Mouse (Mus musculus) cerebellum, postnatal 4 days (tissue): ENCODE data around the gene Zfp119b.
A peak's percentile ranks its signal among the peaks of the same experiment; 100 is the strongest.

Source experiments
- DNase-seq, 2 experiments: peaks; one replicate each; pipeline ENCODE4 v3.0.0; 2022; ENCODE audit warnings: low spot score in 2 of 2, mixed read lengths in 1 of 2

Gene Zfp119b

DNA sequence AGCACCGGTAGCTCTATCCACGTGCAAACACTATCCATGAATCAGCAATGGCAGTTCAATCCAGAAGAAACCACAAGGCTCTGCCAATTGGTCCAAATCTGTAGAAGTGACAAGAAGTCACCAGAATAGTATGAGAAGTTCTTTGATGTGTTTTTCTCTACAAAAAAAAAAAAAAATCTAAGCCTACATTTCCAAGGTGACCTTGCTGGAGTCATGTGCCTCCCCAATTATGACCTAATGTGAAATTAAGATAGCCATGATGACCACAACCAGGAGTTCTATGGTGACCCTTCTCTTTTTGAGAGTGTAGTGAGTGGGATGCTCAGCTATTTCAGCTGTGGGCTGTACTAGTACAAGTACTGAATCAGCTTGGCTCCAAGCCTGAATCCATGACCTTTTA, at the start of gene Zfp119b:
Gene Zfp119b (minus strand): TSS at position 101 of the 400 bp plus-strand sequence.
- no peak for DNase-seq

DNA sequence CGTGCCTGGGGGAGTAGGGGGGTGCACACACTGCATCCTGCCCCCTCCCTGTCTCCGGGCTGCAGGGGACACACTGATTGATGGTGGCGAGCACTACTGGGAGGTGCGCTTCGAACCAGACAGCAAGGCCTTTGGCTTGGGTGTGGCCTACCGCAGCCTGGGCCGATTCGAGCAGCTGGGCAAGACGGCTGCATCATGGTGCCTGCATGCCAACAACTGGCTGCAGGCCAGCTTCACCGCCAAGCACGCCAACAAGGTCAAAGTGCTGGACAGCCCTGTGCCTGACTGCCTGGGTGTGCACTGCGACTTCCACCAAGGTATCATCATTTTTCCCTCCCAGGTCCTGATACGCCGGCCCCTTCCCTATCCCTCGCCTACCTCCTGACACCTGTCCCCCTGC, 46.7 kb upstream of the Zfp119b start:
- no peak for DNase-seq

DNA sequence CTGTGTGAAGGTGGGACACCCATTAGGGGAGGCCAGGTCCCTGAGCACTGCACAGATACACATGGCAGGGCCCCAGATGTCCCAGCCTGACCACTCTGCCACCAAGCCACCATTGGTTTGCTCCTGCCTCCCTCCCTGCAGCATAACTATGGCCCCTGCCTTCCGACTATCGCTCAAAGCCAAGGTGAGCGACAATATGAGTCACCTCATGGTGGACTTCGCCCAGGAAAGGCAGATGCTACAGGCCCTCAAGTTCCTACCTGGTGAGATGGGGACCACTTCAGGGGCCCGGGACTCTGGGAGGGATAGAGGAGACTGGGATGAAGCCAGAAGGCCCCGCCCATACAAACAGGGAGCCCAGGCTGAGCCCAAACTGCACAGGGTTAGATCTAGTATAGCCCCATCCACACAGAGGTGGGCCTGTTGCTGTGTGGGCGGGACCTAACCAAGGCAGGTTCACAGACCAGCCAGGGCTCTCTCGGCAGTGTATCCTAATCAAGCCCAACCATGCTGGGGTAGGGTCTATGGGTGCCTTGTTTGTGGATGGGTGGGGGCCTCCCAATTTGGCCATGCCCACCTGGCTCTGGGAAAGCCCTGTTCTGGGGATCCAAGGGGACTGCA, 41.1 kb upstream of the Zfp119b start:
- no peak for DNase-seq

DNA sequence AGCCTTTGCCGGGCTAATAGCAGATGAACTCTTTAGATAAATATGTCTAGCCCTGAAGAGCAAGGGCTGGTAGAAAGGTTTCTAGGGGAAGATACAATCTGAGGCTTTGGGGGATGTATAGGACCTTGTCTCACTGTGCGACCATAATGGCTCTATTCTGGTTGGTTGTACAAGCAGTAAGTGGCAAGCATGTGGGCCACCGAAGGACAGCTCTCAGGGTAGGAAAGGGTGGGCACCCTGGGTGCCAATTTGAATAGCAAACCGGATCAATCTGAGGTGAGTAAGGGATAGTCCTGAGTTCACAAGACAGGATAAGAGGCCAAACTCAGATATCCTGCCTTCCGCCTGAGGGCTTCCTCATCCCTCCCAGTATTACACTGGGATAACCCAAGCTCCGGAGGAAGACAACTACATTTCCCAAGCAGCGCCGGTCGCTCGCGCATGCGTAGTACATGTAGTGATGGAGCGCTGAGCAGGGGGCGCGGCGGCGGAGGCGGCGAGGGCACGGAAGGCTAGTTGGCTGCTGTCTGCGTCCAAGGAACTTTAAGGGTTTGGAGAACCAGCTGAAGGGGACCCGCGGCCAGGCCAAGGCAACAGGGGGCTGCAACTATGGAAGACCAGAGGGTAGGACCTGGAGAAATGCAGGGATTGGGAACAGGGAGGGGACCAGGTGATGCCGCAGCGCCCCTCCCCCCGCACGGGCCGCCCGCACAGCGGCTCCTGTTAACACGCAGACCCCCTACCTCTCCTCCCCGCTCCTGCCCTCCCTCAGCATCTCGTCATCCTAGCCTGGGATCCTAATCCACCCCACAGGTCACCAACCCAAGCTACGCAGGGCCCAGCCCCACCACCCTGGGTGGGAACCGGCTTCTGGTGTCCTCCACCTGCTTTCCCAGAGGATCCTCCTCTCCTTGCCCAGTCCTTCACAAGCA, 37.0 kb upstream of the Zfp119b start, which contains the start of gene Fsd1:
Gene Fsd1 (plus strand): TSS at position 480 of the 932 bp plus-strand sequence.
- peak; percentile 67 to 79 for DNase-seq

DNA sequence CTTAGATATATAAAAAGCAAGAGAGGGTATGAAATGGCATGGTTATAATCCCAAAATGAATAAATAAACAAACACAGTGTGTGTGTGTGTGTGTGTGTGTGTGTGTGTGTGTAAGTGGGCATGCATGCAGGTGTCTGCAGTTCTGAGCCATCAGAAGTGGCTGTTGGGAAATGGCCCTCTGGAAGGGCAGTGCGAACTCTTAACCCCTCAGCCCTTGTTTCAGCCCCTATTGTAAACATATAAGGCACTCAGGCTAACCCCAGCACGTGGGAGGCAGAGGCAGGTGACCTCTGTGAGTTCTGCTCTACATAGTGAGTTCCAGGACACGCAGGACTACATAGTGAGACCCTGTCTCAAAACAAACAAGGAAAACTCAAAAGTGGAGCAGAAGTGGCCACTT, 28.0 kb upstream of the Zfp119b start:
- DNase-seq: no peak

DNA sequence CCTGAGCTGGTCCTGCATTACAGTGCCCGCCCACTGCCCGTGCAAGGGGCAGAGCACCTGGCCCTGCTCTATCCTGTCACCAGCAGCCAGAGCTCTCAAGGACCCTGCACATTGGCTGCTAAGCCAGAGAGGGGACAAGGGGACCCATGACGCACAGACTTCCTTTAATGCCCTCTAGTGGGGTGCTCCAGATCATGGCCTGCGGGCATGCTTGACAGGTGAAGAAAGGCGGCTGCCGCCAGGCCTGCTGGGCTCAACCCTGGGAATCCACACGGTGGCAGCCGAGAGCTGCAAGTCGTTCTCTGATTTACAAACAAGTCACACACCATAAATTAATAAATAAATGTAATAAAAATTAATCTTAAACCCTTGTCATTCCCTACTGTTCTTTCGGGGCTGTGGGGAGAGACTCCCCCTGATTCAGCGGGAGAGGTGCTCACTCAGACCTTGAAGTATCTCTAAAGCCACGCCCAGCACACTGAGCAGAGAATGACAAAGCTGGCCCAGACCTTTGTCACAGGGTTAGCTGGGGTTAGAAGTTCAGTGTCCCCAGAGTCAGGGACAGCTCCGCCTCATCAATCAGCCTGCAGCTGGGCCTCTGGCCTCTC, 27.1 kb upstream of the Zfp119b start:
- DNase-seq: peak; percentile 70 to 85

DNA sequence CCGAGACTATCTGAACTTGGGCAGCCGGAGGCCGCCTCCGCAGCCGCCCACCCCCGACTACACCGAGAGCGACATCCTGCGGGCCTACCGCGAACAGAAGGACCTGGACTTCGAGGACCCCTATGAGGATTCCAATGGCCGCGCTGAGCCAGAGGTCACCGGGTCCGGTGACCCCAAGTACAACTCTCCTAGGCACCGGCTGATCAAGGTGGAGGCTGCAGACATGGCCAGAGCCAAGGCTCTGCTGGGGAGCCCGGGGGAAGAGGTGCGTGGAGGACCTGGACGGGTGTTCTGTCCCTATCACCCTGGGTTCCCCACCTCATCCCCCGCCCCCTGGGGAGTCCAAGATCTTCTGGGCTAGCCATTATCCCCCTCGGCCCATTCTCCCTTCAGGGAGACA, 22.2 kb upstream of the Zfp119b start:
- no peak for DNase-seq

DNA sequence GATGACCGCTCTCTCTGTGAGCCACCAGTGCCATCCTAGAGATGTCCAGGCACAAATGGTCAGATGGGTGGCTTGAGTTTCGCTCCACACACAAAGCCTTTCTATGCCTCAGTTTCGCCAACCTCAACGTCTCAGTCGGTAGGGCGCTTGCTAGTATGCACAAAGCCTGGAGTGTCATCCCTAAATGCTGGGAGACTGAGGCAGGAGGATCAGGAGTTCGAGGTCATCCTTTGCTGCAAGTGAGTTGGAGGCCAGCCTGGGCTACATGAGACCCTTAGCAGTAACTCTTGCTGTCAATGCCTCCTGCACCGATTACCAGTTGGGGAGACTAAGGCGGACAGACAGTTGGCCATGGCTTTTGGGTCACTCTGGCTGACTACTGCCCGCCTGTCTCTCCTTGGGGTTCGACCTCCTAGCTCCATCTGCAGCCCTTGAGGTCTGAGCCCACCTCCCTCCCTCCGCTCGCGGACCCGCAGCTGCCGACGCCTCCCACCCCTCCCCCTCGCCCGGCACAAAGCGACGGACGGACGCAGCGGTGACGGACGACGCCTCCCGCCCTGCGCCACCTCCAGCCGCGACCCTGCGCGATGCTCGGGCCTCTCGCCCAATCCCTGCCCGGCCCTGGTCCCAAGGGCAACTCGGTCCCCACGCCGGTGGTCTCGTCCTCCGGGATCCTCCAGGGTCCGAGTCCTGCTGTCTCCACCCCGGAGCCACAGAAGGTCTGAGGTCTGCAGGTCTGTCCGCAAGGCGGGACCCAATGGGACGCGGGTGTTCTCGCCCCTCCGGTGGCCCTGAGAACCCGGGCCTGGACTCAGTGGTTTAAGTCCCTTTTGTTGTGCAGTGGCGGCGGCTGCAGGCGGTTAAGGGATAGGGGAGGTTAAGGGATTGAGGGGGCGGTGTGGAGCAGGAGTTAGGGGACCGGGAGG, 20.9 kb upstream of the Zfp119b start, which contains the start of gene Shd:
Gene Shd (plus strand): TSS at position 502 of the 926 bp plus-strand sequence.
- DNase-seq: peak; percentile 48 to 74

DNA sequence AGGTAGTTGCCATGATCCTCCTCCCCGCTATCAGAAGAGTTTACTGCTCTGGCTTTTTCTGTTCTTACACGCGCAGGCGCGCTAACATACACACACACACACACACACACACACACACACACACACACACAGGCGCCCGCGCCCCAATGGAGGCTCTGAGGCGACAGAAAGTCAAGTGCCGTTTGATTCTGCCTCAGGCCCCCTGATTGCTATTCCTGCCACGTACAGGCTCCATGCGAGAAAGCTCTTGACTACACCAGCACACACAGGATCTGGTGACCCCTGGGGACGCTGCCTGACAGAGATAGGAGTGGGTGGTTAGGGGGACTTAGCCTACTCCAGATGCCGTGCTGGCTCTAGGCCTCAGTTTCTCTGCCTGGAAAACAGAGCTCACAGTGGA, 20.3 kb upstream of the Zfp119b start:
- DNase-seq: peak; percentile 62 to 81

DNA sequence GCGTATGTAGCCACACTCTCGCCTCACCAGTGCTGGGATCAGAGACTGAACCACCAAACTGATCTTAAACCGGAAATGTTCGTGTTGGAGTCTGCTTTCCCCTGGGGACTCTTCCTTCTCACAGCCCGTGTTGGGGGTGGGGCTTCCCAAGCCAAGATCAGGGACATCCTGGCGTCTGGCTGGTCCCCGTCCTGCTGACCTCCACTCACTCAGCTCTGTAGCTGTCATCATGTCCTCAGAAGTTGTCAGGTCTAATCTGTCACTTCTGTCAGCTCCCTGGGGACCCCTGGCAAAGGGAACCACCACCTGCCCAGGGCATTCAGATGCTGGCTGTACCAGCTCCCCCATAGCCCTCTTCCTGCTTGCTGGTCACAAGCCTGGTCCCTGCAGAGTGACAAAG, 18.9 kb upstream of the Zfp119b start:
- no peak for DNase-seq

DNA sequence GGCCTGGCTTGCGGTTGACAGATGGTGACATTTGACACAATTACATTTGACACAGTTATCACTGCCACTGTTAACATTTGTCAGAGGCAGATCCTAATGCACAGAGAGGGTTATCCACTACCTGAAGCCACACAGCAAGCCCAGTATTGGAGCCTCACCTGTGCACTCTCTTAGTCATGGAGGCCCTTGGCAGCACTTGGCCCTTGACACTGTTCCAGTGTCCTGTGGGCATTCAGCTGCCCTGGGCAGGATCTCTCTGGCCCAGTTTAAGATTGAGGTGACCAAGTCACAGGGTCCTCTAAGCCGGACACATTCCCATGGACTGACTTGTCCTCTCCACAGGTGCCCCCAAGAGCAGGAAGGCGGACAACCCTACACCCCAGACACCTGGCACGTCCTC, 17.9 kb upstream of the Zfp119b start:
- no peak for DNase-seq

DNA sequence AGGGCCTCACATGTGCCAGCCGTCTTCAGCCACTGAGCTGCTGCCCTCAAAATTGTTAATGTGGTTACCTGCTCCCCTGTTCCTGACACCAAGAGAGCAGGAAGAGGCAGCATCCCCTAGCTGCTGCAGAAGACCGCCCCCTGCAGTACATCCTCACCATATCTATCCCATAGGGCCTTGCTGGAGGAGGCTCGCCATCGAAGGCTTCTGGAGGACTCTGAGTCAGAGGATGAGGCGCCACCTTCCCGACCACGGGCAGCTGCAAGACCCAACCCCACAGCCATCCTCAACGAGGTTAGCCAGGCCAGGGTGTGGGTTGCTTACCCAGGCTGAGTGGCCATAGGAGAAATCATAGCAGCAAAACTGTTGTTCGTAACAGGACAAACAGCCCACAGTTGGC, 15.7 kb upstream of the Zfp119b start:
- DNase-seq: peak in 1 of 2 experiments; percentile 15

DNA sequence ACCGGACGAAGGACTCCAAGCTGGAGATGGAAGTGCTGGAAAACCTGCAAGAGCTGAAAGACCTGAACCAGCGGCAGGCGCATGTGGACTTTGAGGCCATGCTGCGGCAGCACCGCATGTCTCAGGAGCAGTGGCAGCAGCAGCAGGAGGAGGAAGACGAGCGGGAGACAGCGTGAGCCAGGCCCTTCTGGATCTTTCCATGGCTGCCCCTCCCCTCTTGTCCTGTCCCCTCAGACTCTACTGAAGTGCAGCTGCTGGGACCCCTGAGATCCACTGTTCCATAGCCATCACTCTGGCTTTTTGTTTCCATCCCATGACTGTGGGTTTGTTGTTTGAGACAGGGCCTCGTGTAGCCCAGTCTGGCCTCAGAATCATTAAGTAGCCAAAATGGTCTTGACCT, 15.2 kb upstream of the Zfp119b start:
- DNase-seq: peak in 1 of 2 experiments; percentile 13

DNA sequence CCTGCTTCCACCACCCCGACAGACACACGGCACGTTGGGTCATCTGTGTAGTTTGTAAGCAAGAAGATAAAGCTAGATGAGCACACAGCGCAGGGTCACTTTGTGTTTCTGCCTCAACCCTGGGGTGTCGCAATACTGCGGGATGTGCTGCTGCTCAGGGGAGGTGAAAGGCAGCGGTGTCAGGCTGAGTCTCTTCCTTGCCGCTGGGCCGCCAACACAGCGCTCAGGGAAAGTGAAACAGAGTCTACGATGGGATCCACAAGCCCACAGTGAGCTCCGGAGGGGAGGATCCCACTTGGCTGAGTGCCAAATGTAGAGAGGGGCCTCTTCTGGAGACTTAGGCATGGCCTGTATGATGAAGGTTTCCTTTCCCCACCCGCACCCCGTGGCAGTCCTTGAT, 13.9 kb upstream of the Zfp119b start:
- peak in 1 of 2 experiments; percentile 18 for DNase-seq

DNA sequence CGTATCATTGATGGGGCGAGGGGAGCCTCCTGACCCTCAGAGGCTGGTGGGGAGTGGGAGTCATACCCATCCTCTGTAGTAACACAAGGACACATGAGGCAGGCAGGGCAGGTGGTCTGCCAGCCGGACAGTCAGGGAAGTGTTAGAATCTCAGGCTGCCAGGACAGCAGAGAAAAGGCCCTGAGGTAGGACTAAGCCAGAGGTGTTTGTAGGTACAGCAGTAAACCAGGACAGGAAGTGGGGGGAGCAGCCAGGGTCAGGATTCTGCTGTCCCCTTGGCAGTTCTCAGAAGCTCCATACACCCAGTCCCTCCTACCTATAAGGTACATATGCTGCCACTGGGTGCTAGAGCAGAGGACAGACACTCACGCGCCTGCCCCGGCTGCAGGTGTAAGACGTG, 12.3 kb upstream of the Zfp119b start:
- DNase-seq: peak in 1 of 2 experiments; percentile 18

DNA sequence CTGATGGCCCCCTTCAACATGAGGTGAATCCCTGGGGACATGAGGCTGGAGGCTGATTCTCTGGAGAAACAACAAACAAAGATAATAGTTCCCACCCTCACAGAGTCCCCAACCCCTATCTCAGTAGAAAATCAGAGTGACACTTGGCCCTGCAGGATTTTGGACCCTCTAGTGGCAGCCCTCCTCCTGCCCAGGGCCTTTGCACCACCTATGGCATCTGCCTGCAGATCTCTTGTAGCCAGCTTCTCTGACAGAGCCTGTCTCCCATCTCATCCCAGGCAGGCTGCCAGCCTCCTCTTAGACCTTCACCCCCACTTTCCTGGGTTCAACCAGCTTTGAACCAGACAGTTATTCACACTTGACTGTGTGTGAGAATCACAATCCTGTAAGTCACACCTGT, 11.5 kb upstream of the Zfp119b start:
- DNase-seq: peak in 1 of 2 experiments; percentile 15

DNA sequence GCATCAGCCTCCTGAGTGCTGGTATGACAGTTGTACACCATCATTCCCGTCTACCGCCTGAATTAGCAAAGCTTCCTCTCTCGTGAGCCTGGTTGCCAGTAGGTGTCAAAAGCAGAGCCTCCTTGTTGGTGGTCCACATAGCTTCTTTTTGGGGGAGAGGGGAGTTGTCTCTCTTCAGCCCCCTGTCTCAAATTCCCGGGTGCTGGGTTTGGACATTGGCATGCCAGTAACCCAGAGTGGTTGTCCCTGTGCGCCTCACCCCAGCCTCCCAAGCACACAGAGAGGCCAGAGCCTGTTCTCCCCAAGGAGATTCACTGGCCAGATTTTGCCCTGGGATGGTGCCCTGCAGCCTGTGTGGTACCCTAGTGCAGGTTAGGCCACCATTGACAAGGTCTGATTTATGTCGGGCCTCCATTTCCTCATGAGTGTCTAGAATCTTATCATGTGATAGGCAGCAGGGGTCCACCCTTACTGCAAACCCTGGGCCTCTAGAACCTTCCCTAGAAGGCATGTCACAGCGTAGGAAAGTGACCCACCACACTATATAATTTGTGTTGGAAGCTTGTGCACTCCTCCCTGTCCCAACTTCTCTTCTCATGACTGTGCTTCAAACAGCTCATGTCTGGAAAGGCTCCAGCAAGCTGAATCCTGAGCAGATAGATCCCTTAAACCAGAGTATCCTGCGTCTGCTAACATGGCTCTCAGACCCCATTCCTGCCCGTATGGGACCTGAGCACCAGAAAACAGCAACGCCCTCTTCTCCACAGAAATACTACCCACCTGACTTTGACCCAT, 10.8 kb upstream of the Zfp119b start:
- peak in 1 of 2 experiments; percentile 16 for DNase-seq

DNA sequence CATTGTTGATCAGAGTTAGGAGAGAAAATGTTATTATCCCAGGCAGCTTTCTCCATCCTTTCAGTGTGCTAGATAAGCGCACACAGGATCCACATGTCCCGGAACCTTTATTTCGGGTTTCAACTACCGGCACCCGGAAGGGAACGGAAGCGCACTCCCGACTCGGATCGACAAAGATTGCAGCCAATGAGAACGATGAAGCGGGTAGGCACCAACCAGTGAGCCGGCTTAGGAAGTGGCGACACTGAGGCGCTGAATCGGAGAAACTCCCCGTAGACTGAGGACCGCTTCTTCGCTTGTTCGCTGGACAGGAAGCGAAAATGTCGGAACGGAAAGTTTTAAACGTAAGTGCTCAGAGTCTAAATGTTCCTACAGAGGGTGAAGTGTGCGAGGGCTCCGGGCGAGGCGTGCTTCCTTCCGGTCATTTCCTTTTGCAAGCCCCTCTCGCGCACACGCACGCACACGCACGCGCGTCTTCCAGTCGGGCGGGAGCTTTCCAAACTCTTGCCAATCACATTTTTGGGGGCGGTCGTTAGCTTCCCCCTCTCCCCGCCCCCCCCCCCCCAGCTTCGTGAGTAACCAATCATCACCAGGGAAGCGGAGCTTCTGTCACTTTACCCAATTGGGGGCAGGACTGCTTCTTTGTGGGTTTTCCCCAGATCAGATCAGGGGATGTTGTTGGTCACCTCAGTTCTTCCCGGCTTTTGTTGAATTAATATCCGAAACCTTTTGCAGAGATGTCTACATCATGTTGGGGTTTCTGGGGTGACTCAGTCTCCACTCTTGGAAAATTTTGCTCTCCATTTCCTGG, 9.8 kb upstream of the Zfp119b start, which contains the start of gene Yju2:
Gene Yju2 (plus strand): TSS at position 182 of the 811 bp plus-strand sequence.
- DNase-seq: peak; percentile 84 to 93

DNA sequence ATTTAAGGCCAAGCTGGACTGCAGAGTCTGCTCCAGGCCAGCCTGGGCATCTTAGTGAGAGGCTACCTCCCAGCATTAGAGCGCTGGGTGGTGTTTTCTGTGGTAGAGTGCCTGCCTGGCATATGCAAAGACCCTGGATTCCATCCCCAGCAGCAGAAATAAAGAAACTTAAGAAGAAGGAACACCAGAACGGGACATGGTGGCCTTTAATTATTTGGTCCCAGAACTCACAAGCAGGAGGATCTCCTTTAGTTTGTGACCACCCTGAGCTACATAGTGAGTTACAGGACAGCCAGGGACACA, 9.2 kb upstream of the Zfp119b start:
- no peak for DNase-seq
